ENCODE assay signal across 13 mouse cellular contexts in genomic region chr1:133080079-133080561, GRCm38 (mm10). TPM values are rescaled to one million over a fixed set of nuclear protein-coding genes. Genes with fewer than 3 reads are reported as not detected.
DNase-seq lines count a peak whose midpoint lies in the region; ATAC-seq and TF ChIP-seq lines count a peak whose summit lies in the region.
"Had no signal": no experiment of that assay in that cellular context is flagged by ENCODE, and none has a peak within 500 bp of the region (broad histone marks: within the 10 kb centered on the region; RNA-seq: fewer than 3 reads in every experiment).

No protein-coding gene starts in this region.

- H3K4me3 ChIP-seq in forebrain, embryonic 10.5 days, result peak overlapping the region; percentile 32
- H3K4me3 ChIP-seq in hindbrain, embryonic 15.5 days, result no peak overlapping the region
- H3K4me3 ChIP-seq in neural tube, embryonic 11.5 days (ENCODE audit: low read depth, low read length), result no peak overlapping the region
- H3K4me3 ChIP-seq: embryonic facial prominence, embryonic 13.5 days; layer of hippocampus, adult 2 months; stomach, embryonic 15.5 days had no signal

- H3K27ac ChIP-seq in forebrain, embryonic 10.5 days, result peak overlapping the region; percentile 95
- H3K27ac ChIP-seq in hindbrain, embryonic 15.5 days (replicated peaks), result peak overlapping the region; percentile 74
- peak overlapping the region; percentile 88 for H3K27ac ChIP-seq in neural tube, embryonic 11.5 days (ENCODE audit: low read depth, low read length)
- H3K27ac ChIP-seq: embryonic facial prominence, embryonic 13.5 days; layer of hippocampus, adult 2 months; stomach, embryonic 15.5 days had no signal

- no peak for TF ChIP-seq POLR2A in brain, embryonic 14.5 days (IDR thresholded peaks at IDR 0.05; ENCODE audit: borderline replicate concordance, extremely low read depth, insufficient read depth, insufficient read length, poor library complexity, severe bottlenecking)

- no peaks in the 10 kb centered on the region for H3K27me3 ChIP-seq in forebrain, embryonic 10.5 days (ENCODE audit: poor library complexity, severe bottlenecking)
- H3K27me3 ChIP-seq in hindbrain, embryonic 15.5 days, result no peaks in the 10 kb centered on the region
- no peaks in the 10 kb centered on the region for H3K27me3 ChIP-seq in neural tube, embryonic 11.5 days (ENCODE audit: control insufficient read depth, insufficient read depth, low read length)
- H3K27me3 ChIP-seq: embryonic facial prominence, embryonic 13.5 days; stomach, embryonic 15.5 days had no signal

- peaks cover 91% of the 10 kb centered on the region for H3K4me1 ChIP-seq in forebrain, embryonic 10.5 days
- peaks cover 18% of the 10 kb centered on the region for H3K4me1 ChIP-seq in hindbrain, embryonic 15.5 days (replicated peaks)
- H3K4me1 ChIP-seq in neural tube, embryonic 11.5 days (ENCODE audit: control insufficient read depth, insufficient read depth, low read length), result peaks cover 21% of the 10 kb centered on the region

- no peaks in the 10 kb centered on the region for H3K9me3 ChIP-seq in forebrain, embryonic 10.5 days
- H3K9me3 ChIP-seq in hindbrain, embryonic 15.5 days, result no peaks in the 10 kb centered on the region
- H3K9me3 ChIP-seq in neural tube, embryonic 11.5 days (ENCODE audit: control insufficient read depth, low read length), result no peaks in the 10 kb centered on the region
- H3K9me3 ChIP-seq: embryonic facial prominence, embryonic 13.5 days; stomach, embryonic 15.5 days had no signal

- 8% methylated on average over 9 of the region's 9 CpGs for WGBS in forebrain, embryonic 10.5 days
- WGBS in hindbrain, embryonic 15.5 days, result 12% methylated on average over 9 of the region's 9 CpGs
- WGBS in neural tube, embryonic 11.5 days, result 14% methylated on average over 9 of the region's 9 CpGs

- no peak overlapping the region for H3K9ac ChIP-seq in hindbrain, embryonic 15.5 days
- H3K9ac ChIP-seq in neural tube, embryonic 11.5 days (ENCODE audit: low read length), result peak overlapping the region; percentile 44
- H3K9ac ChIP-seq: embryonic facial prominence, embryonic 13.5 days; stomach, embryonic 15.5 days had no signal

- H3K36me3 ChIP-seq in forebrain, embryonic 10.5 days (replicated peaks), result peaks cover 96% of the 10 kb centered on the region
- peaks cover 24% of the 10 kb centered on the region for H3K36me3 ChIP-seq in hindbrain, embryonic 15.5 days
- H3K36me3 ChIP-seq in neural tube, embryonic 11.5 days (ENCODE audit: control insufficient read depth, insufficient read depth, low read length), result peaks cover 4% of the 10 kb centered on the region; the same call in 1 of the 2 replicates

- peak; percentile 94 for DNase-seq in brain, embryonic 14.5 days (ENCODE audit: low read depth)
- peak; percentile 72 for DNase-seq in forebrain, embryonic 10.5 days (ENCODE audit: extremely low spot score, low spot score)
- peak; percentile 84 for DNase-seq in neural tube, embryonic 11.5 days (ENCODE audit: low spot score)
- no peak for DNase-seq in urinary bladder, postnatal 36 days (ENCODE audit: low spot score in 2 of 2)
- DNase-seq in thymus, postnatal 10 days (ENCODE audit: low spot score in 2 of 2), result no peak
- no peak for DNase-seq in frontal cortex, postnatal 25 days (ENCODE audit: low spot score in 2 of 2)
- no peak for DNase-seq in adrenal gland, adult 8-10 months
- DNase-seq: right cerebral cortex, postnatal 14 days had no signal

- ATAC-seq in hindbrain, embryonic 15.5 days (ENCODE audit: low FRiP score, low read depth), result peak; percentile 68
- ATAC-seq in neural tube, embryonic 11.5 days (ENCODE audit: insufficient read depth, low FRiP score, low TSS enrichment), result peak; percentile 86
- ATAC-seq: intestine, postnatal 0 days had no signal

- H3K4me2 ChIP-seq in hindbrain, embryonic 15.5 days, result no peak overlapping the region
- H3K4me2 ChIP-seq in neural tube, embryonic 11.5 days (ENCODE audit: low read depth), result no peak overlapping the region
- H3K4me2 ChIP-seq: embryonic facial prominence, embryonic 13.5 days; stomach, embryonic 15.5 days had no signal

- TF ChIP-seq CTCF in brain, embryonic 14.5 days (IDR thresholded peaks at IDR 0.05; ENCODE audit: borderline replicate concordance, extremely low read depth, insufficient read depth, insufficient read length), result no peak

RNA-seq across cellular contexts. Expression of gene Pik3c2b, which starts 34.7 kb away (rescaled TPM):
- polyA plus RNA-seq in brain, embryonic 14.5 days (2012; rRNA removed), result 27.2 and 31.2 TPM in 2 replicates
- 13.6 and 13.7 TPM in 2 replicates for polyA plus RNA-seq in forebrain, embryonic 10.5 days (2016; fragmentation: Nextera tagmentation; extraction: Ambion mirVana)
- polyA plus RNA-seq in hindbrain, embryonic 15.5 days (2015; fragmentation: Nextera tagmentation; extraction: Ambion mirVana), result 12.2 and 13.3 TPM in 2 replicates
- 14.6 and 15.4 TPM in 2 replicates for polyA plus RNA-seq in neural tube, embryonic 11.5 days (2014; fragmentation: Nextera tagmentation; extraction: Ambion mirVana)
- 10 to 100 TPM in 2 of 4 experiments, 1 to 10 TPM in 2; 6.1 to 12.5 (median 8.5) TPM for total RNA-seq in adrenal gland, adult 8-10 months (2022)

RNA-seq across cellular contexts. Expression of gene Mdm4, which starts 49.8 kb away (rescaled TPM):
- 113 and 132 TPM in 2 replicates for polyA plus RNA-seq in brain, embryonic 14.5 days (2012; rRNA removed)
- 38.5 and 38.8 TPM in 2 replicates for polyA plus RNA-seq in forebrain, embryonic 10.5 days (2016; fragmentation: Nextera tagmentation; extraction: Ambion mirVana)
- polyA plus RNA-seq in hindbrain, embryonic 15.5 days (2015; fragmentation: Nextera tagmentation; extraction: Ambion mirVana), result 35.9 and 36.8 TPM in 2 replicates
- 41.0 and 41.2 TPM in 2 replicates for polyA plus RNA-seq in neural tube, embryonic 11.5 days (2014; fragmentation: Nextera tagmentation; extraction: Ambion mirVana)
- 100 to 1,000 TPM in 2 of 4 experiments, 10 to 100 TPM in 2; 58.6 to 172 (median 91.8) TPM for total RNA-seq in adrenal gland, adult 8-10 months (2022)

RNA-seq across cellular contexts. Expression of gene Ppp1r15b, which starts 50.8 kb away (rescaled TPM):
- polyA plus RNA-seq in brain, embryonic 14.5 days (2012; rRNA removed), result 25.9 and 31.3 TPM in 2 replicates
- 59.1 and 59.3 TPM in 2 replicates for polyA plus RNA-seq in forebrain, embryonic 10.5 days (2016; fragmentation: Nextera tagmentation; extraction: Ambion mirVana)
- polyA plus RNA-seq in hindbrain, embryonic 15.5 days (2015; fragmentation: Nextera tagmentation; extraction: Ambion mirVana), result 26.7 and 28.0 TPM in 2 replicates
- polyA plus RNA-seq in neural tube, embryonic 11.5 days (2014; fragmentation: Nextera tagmentation; extraction: Ambion mirVana), result 55.3 and 57.6 TPM in 2 replicates
- total RNA-seq in adrenal gland, adult 8-10 months (2022), result 10 to 100 TPM; 67.1 to 80.6 (median 71.1) TPM

Comparison
In these comparisons a context has a peak if more than half of its experiments do, and no peak if none do; other contexts are left out.
1. DNase-seq: peak in brain, embryonic 14.5 days (single experiment), forebrain, embryonic 10.5 days (single experiment) and neural tube, embryonic 11.5 days (single experiment); none in urinary bladder, postnatal 36 days (0 of 2), thymus, postnatal 10 days (0 of 2), frontal cortex, postnatal 25 days (0 of 2) and adrenal gland, adult 8-10 months (single experiment).
2. Peak in every context shown above with its lines, with median percentiles within 50 percentile points of each other: H3K27ac ChIP-seq.